Mouse (Mus musculus) erythroblast, embryonic 14.5 days (primary cell): ENCODE data around the gene Morc1.

Experiments used
- GATA1 ChIP-seq: IDR thresholded peaks from 2 replicates; pipeline ENCODE4 v1.6.1; 2012; ENCODE audit warnings: low read length, inconsistent platforms, mixed read lengths
- TAL1 ChIP-seq: IDR thresholded peaks from 3 replicates; pipeline ENCODE4 v1.6.1; 2012; ENCODE audit warnings: low read length, inconsistent platforms, mixed read lengths

DNA sequence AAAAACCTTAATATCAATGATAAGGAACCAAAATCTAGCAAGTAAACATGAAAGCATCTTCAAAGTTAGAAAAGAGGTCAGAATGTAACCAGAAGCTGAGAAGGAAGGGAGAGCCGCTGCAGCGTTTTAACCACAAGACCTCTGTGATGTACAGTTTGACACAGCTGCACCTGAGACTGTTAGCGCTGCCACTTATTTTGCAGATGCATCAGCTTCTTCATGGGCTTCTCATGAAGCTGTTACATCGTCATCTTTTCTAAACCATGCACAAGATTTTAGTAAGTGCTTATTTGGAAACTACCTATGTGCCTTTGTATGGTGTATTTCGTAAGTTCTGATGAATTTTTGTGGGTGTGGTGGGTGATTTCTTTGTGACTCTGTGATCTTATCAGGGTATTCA, 163.4 kb downstream of the Morc1 start:
- no peak for TF ChIP-seq TAL1
- TF ChIP-seq GATA1: no peak
